Mouse (Mus musculus): ENCODE data around the gene Cdk19. TPM values are rescaled to one million over a fixed set of nuclear protein-coding genes. Genes with fewer than 3 reads are reported as not detected.

The Cdk19 gene
- polyA plus RNA-seq, 1 experiment from 2014 or later, result 7.3 TPM

DNA sequence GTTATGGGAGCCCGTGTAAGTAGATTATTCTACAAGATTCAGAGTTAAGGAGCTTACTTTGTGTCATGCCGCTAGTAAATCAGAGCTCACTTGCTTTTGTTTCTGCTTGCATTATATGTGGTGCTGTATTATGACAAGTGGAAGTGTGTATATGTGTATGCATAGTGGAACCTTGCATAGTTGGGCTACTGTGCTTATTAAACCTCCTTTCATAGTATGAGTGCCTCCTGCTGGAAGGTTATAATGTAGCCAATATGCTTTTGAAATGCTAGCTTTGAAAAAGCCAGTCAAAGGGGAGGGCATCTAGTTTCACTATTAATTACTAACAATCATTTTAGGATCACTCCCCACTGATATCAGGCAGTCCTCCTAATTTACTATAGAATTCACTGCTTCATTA, 89.7 kb downstream of the Cdk19 start:
- Histone ChIP-seq H3K4me1 (replicated peaks; ENCODE audit: insufficient read depth, low read length) (peaks cover 6% of the 10 kb centered on the region; the same call in 1 of the 2 replicates), H3K9me3 (replicated peaks; ENCODE audit: low read length) (no peaks in the 10 kb centered on the region), H3K27me3 (ENCODE audit: insufficient read depth, low read length) (no peaks in the 10 kb centered on the region), H3K4me2 (ENCODE audit: low read length) (no peak overlapping the region), H3K27ac (no peak overlapping the region), H3K36me3 (ENCODE audit: insufficient read depth, low read length) (no peaks in the 10 kb centered on the region), H3K9ac (ENCODE audit: low read depth, low read length) (no peak overlapping the region), H3K4me3 (replicated peaks; ENCODE audit: low read depth, low read length) (no peak overlapping the region)
- 74% methylated on average over 2 of the region's 2 CpGs for WGBS
- TF ChIP-seq CTCF (IDR thresholded peaks at IDR 0.05; ENCODE audit: low read depth), result peak; percentile 32; the same call in 1 of the 2 replicates
- DNase-seq (ENCODE audit: low spot score), result no peak
- no peak for ATAC-seq (replicated peaks; ENCODE audit: low FRiP score, low read depth)

DNA sequence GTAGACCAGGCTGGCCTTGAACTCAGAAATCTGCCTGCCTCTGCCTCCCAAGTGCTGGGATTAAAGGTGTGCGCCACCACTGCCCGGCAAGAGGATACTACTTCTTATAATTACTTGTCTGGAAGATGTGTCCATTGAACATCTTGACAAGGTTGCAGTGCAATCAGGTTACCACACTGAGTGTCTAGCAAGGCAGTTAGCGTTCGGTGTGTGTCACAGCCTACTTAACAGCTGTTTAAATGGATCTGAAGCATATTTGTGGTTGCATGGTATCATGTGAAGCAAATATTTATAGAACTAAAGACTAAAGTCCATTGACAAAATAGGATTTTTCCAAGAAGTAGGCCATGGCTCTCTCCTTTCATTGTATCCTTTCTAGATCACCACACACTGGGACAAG, 90.8 kb downstream of the Cdk19 start:
- no peak for TF ChIP-seq CTCF (IDR thresholded peaks at IDR 0.05; ENCODE audit: low read depth)
- Histone ChIP-seq H3K9ac (ENCODE audit: low read depth, low read length) (no peak overlapping the region), H3K4me1 (replicated peaks; ENCODE audit: insufficient read depth, low read length) (peaks cover 5% of the 10 kb centered on the region; the same call in 1 of the 2 replicates), H3K36me3 (ENCODE audit: insufficient read depth, low read length) (no peaks in the 10 kb centered on the region), H3K9me3 (replicated peaks; ENCODE audit: low read length) (no peaks in the 10 kb centered on the region), H3K4me2 (ENCODE audit: low read length) (no peak overlapping the region), H3K27ac (no peak overlapping the region), H3K4me3 (replicated peaks; ENCODE audit: low read depth, low read length) (no peak overlapping the region), H3K27me3 (ENCODE audit: insufficient read depth, low read length) (no peaks in the 10 kb centered on the region)
- ATAC-seq (replicated peaks; ENCODE audit: low FRiP score, low read depth) (no peak), DNase-seq (ENCODE audit: low spot score) (no peak)
- 97% methylated on average over 4 of the region's 4 CpGs for WGBS

DNA sequence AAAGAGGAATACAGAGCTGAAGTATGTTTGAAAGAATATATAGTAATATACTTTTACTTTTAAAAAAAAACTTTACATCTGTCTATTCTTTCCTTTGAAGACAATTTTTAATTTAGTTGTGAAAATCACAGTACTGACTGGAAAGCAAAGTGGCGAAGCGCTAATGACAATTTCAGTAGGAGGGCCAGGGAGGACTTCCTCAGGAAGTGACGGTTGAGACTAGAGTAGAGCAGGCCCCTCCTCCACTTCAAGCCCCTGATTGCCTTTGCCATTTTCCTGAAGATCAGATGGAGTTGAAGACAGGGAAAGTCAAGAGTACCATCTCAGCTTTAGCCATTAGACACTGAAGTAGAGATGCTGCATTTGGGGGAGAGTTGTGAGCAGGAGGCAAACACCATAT, 92.6 kb downstream of the Cdk19 start:
- ATAC-seq (replicated peaks; ENCODE audit: low FRiP score, low read depth), result no peak
- H3K9me3 ChIP-seq (replicated peaks; ENCODE audit: low read length), result no peaks in the 10 kb centered on the region
- no peak for TF ChIP-seq CTCF (IDR thresholded peaks at IDR 0.05; ENCODE audit: low read depth)
- no peak for DNase-seq (ENCODE audit: low spot score)
- no peaks in the 10 kb centered on the region for H3K27me3 ChIP-seq (ENCODE audit: insufficient read depth, low read length)
- H3K9ac ChIP-seq (ENCODE audit: low read depth, low read length), result no peak overlapping the region
- 76% methylated on average over 3 of the region's 3 CpGs for WGBS
- H3K4me2 ChIP-seq (ENCODE audit: low read length), result no peak overlapping the region
- no peak overlapping the region for H3K4me3 ChIP-seq (replicated peaks; ENCODE audit: low read depth, low read length)
- H3K27ac ChIP-seq, result no peak overlapping the region
- no peaks in the 10 kb centered on the region for H3K36me3 ChIP-seq (ENCODE audit: insufficient read depth, low read length)
- H3K4me1 ChIP-seq (replicated peaks; ENCODE audit: insufficient read depth, low read length), result no peaks in the 10 kb centered on the region

DNA sequence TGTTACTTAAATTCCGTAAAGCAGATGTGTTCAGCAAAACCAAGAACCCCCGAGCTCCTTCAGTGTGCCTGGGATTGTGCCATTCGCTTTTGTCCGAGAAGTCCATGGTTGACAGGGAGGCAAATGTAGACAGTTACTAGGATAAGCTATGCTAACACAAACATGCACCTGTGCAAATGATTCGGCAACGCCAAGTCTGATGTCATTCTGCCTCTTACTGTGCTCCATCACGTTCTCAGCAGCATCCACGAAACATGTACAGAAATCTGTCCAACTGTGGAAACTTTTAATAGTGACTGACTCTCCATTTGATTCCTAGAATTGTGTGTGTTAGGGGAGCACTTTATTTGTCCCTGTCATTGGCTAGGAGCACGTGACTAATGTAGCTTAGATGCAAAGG, 93.0 kb downstream of the Cdk19 start:
- 95% methylated on average over 9 of the region's 9 CpGs for WGBS
- TF ChIP-seq CTCF (IDR thresholded peaks at IDR 0.05; ENCODE audit: low read depth), result no peak
- ATAC-seq (replicated peaks; ENCODE audit: low FRiP score, low read depth) (no peak), DNase-seq (ENCODE audit: low spot score) (no peak)
- Histone ChIP-seq H3K4me1 (replicated peaks; ENCODE audit: insufficient read depth, low read length) (no peaks in the 10 kb centered on the region), H3K4me3 (replicated peaks; ENCODE audit: low read depth, low read length) (no peak overlapping the region), H3K9ac (ENCODE audit: low read depth, low read length) (no peak overlapping the region), H3K4me2 (ENCODE audit: low read length) (no peak overlapping the region), H3K36me3 (ENCODE audit: insufficient read depth, low read length) (no peaks in the 10 kb centered on the region), H3K27me3 (ENCODE audit: insufficient read depth, low read length) (no peaks in the 10 kb centered on the region), H3K27ac (no peak overlapping the region), H3K9me3 (replicated peaks; ENCODE audit: low read length) (no peaks in the 10 kb centered on the region)

DNA sequence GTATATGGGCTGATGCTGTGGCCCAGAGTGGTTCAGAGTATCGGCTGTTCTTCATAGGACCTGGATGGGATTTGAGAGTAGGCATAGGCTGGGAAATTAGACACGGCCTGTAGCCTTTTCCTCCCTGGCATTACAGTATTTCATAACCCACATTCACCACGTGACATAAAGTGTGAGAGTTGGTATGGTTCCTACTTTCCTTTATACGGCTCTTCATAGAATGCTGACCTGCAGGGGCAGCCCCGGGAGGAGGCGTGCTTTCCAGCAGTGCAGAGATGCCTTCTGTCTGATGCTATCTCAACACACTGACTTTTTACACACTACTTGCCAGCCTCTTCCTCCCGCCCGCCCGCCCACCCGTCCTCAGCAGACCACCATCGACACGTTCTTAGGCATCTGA, 96.0 kb downstream of the Cdk19 start:
- Histone ChIP-seq H3K27me3 (ENCODE audit: insufficient read depth, low read length) (no peaks in the 10 kb centered on the region), H3K9ac (ENCODE audit: low read depth, low read length) (no peak overlapping the region), H3K27ac (no peak overlapping the region), H3K36me3 (ENCODE audit: insufficient read depth, low read length) (no peaks in the 10 kb centered on the region), H3K4me1 (replicated peaks; ENCODE audit: insufficient read depth, low read length) (no peaks in the 10 kb centered on the region), H3K4me2 (ENCODE audit: low read length) (no peak overlapping the region), H3K4me3 (replicated peaks; ENCODE audit: low read depth, low read length) (no peak overlapping the region), H3K9me3 (replicated peaks; ENCODE audit: low read length) (no peaks in the 10 kb centered on the region)
- ATAC-seq (replicated peaks; ENCODE audit: low FRiP score, low read depth) (no peak), DNase-seq (ENCODE audit: low spot score) (no peak)
- 84% methylated on average over 12 of the region's 12 CpGs for WGBS
- TF ChIP-seq CTCF (IDR thresholded peaks at IDR 0.05; ENCODE audit: low read depth), result no peak

DNA sequence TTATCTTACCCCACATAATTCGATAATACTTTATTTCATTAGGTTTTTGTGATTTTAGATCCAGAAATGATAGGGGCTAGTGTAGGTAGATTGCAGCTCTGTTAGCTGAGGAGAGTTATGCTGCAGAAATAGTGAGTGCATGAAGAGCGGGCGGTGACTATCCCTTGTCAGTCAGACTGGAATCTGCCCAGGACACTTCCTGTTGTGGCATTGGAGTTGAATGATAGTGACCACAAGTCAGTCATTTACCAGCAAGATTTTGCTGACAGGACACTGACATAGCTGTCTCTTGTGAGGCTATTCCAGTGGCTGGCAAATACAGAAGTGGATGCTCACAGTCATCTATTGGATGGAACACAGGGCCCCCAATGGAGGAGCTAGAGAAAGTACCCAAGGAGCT, 97.8 kb downstream of the Cdk19 start:
- Histone ChIP-seq H3K9ac (ENCODE audit: low read depth, low read length) (no peak overlapping the region), H3K4me2 (ENCODE audit: low read length) (no peak overlapping the region), H3K9me3 (replicated peaks; ENCODE audit: low read length) (no peaks in the 10 kb centered on the region), H3K27ac (no peak overlapping the region), H3K27me3 (ENCODE audit: insufficient read depth, low read length) (no peaks in the 10 kb centered on the region), H3K4me3 (replicated peaks; ENCODE audit: low read depth, low read length) (no peak overlapping the region), H3K4me1 (replicated peaks; ENCODE audit: insufficient read depth, low read length) (no peaks in the 10 kb centered on the region), H3K36me3 (ENCODE audit: insufficient read depth, low read length) (no peaks in the 10 kb centered on the region)
- TF ChIP-seq CTCF (IDR thresholded peaks at IDR 0.05; ENCODE audit: low read depth), result no peak
- 98% methylated on average over 3 of the region's 3 CpGs for WGBS
- ATAC-seq (replicated peaks; ENCODE audit: low FRiP score, low read depth) (no peak), DNase-seq (ENCODE audit: low spot score) (no peak)

DNA sequence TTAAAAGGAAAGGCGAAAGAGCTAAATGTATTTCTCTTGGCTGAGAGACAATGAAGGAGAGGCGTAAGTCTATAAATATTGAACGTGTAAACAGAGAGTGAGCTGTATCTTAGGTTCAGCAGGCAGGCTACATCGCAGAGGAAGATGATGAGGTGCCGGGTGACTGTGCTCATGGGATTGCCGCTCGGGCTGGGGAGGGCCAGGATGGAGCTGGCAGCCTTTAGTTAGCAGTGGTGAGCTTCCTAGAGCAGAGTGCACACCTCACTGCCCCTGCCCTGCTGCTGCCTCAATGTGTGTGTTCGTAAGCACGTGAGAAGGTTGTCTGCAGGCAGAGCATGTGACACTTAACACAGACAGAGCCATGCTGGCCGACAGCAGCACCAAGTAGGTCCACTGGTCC, 101.4 kb downstream of the Cdk19 start:
- DNase-seq (ENCODE audit: low spot score) (no peak), ATAC-seq (replicated peaks; ENCODE audit: low FRiP score, low read depth) (no peak)
- Histone ChIP-seq H3K27ac (no peak overlapping the region), H3K9me3 (replicated peaks; ENCODE audit: low read length) (no peaks in the 10 kb centered on the region), H3K9ac (ENCODE audit: low read depth, low read length) (no peak overlapping the region), H3K27me3 (ENCODE audit: insufficient read depth, low read length) (no peaks in the 10 kb centered on the region), H3K36me3 (ENCODE audit: insufficient read depth, low read length) (no peaks in the 10 kb centered on the region), H3K4me1 (replicated peaks; ENCODE audit: insufficient read depth, low read length) (no peaks in the 10 kb centered on the region), H3K4me2 (ENCODE audit: low read length) (no peak overlapping the region), H3K4me3 (replicated peaks; ENCODE audit: low read depth, low read length) (no peak overlapping the region)
- no peak for TF ChIP-seq CTCF (IDR thresholded peaks at IDR 0.05; ENCODE audit: low read depth)
- WGBS, result 67% methylated on average over 10 of the region's 10 CpGs

Measured in kidney, postnatal 0 days (tissue).